Mouse (Mus musculus): ENCODE measurements at regions not wholly inside any gene's neighbourhood (a gene's known extent, or its start where the extent isn't known, plus 50 kb on each side); places are given as distances from the start of the nearest gene placed in this dataset.

DNA sequence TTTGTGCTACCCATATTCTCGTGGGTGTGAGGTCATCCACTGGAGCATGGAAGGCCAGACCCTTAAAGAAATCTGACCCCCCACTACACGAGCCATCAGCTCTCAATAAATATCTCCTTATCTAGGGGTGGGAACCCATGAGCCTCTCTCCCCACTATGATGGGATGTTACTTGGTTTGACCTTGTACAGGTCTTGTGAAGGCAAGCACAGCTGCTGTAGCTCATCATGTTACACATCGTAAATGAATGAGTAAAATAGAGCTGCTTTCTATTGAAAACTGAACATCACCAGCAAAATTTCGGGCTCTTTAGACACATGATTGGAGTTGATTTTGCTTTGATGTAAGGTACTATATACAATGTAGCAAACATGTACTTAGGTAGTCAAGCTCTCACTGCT lies 414.8 kb upstream of the Frg1 start:
- DNase-seq (ENCODE audit: low spot score in 2 of 2) = no peak

DNA sequence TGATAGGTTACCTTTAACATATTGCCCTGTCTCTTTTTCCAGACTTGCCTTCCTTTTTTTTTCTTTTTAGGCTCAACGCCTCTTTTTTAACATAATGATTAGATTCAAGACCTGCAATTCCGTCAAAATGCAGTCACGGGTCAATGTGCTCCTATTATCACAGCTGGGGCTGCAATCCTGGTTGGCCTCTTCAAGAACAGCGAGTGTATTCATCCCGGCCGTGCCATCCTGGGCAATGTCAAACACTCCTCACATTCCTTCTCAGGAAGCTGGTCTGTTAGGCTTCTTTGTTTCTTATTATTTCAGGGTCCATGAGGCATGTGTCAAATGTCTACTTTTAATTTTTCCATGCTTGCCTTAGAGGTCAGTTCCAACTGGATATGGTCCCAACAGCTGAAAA lies 413.5 kb upstream of the Frg1 start:
- DNase-seq (ENCODE audit: low spot score in 2 of 2) = no peak

DNA sequence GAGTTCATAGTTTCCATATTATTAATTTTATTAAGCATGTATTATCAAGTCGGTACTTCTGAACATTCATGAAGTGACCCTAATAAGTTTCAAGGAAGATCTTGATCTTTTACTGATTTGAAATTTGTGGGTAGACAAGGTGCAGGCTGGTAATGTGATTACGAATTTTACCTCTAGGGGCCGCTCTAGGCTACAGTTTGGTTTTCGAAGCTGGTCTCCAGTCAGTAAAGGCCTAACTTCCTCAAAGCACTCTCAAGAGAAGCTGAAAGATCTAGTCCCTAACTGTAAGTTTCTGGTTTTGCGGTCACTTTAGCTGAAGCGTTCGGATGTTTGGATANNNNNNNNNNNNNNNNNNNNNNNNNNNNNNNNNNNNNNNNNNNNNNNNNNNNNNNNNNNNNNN lies 408.1 kb upstream of the Frg1 start:
- DNase-seq (ENCODE audit: low spot score in 2 of 2) = peak; percentile 10 to 42

DNA sequence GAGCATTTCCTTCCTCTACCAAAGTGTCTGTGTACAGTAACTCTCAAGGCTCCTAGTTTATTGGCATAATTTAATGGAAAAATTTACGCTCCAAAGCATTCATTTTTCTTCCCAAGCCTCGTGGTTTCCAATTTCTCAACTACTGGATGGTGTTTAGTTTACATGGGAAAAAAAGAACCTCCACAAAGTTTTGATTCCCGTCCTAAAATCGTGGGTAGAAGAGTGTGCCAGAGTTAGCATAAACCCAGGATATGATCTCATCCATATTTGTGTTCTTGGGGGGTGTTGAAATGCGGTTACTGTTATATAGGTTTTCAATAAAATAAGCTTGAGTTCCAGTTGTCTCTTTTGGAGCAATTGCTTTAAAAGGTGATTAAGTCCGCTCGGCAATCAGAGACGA lies 406.2 kb upstream of the Frg1 start:
- DNase-seq (ENCODE audit: low spot score in 2 of 2) = no peak

DNA sequence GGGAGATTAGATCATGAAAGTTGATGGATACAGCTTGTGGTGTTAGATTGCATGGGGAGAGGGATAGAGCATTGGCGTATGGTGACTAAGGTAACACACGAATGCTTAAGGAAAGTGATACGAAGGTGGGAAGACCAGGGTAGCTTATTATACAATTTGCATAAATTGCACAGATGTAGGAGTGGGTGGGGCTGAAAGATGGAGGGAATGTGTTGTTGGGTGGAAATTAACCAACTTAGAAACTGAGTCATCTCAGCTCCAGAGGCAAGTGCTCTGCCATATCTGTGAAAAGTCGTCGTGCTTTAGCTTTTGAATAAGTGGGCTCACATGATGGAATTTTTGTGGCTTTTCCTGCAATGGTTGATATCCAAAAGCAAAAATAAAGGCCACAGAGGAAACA lies 404.8 kb upstream of the Frg1 start:
- DNase-seq (ENCODE audit: low spot score in 2 of 2) = no peak

DNA sequence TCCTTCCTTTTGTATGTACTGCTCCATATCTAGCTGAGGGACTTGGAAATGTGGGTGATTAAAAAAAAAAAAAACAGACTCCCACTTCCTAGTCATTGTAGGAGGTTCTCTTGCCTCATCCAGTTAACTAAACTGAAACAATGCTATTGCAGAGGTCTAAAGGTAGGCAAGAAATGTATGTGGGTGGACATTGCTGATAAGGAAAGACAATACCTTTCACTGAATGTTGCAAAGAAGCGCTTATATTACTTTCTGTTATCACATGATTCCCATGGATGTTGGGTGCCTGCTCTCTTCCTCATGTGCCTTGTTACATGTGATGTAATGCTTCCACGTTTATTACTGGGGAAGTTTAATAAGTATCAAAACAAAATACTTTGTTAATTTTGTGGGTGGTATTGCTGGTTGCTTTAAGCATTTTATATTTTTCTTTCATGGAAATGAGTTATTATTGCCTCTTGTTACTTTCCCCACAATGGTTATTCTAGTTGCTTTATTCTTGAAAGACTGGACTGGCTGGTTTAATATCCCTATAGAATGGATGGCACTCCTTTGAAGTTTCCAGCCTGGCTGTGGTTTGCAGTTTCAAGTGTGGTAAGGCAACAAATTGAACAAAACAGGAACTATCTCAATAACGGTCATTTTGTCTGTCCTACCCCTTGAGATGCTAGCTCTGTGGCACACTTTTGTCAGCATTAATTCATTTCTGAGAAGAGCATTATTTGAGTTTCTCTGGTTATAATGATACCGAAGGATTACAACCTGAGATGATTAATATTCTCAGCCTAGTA lies 403.9 kb upstream of the Frg1 start:
- no peak for DNase-seq (ENCODE audit: low spot score in 2 of 2)

DNA sequence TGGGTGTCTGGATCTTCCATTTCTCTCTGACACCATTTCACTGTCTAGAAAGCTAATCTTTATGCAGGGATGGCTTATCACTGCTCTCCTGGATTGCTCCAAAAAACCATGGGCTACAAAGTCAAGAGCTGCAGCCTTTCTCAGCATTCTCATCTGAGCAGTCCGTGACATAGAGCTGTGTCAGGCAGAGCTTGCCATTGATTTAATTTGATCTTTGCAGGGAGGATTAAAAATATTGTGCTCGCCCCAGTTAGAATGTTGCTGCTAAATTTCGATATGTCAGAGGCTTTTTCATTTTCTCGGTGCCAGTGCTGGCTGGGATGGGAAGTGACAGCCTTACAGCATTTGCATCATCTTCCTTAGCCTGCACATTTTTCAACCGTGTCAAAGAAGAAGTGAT lies 401.7 kb upstream of the Frg1 start:
- no peak for DNase-seq (ENCODE audit: low spot score in 2 of 2)

DNA sequence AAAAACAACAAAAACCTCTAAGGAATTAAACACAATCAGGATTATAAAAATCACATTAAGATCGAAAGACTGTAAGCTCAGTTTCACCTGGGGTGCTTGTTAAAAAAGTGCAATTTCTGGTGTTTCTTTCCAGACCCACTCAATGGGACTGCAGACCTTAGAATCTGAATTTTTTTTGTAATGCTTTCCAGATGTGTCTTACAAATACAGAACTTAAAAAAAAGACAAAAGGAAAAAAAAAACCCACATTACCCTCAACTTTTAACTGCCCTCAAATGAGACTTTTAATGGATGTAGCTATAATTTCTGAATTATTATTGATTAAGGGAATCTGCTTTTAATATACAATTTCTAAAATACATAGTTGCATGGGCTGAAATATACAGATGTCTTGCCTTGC lies 401.2 kb upstream of the Frg1 start:
- no peak for DNase-seq (ENCODE audit: low spot score in 2 of 2)

DNA sequence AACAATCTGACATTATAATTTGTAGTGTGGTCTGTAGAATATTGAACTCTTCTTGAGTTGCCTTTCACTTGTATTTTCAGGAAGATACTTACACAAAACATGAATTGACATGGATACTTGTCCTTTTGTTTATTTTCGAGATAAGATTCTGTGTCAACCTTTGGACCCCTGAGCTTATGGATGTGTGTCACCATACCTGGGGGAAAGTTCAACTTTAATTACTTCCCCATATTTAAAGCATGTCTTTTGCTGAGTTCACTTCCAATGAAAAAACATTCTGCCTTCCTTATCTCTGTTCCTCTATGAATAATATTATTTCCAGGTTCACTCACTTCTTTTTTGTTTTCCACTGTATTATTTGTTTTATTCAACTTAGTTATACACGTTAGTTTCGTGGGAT lies 398.4 kb upstream of the Frg1 start:
- no peak for DNase-seq (ENCODE audit: low spot score in 2 of 2)

DNA sequence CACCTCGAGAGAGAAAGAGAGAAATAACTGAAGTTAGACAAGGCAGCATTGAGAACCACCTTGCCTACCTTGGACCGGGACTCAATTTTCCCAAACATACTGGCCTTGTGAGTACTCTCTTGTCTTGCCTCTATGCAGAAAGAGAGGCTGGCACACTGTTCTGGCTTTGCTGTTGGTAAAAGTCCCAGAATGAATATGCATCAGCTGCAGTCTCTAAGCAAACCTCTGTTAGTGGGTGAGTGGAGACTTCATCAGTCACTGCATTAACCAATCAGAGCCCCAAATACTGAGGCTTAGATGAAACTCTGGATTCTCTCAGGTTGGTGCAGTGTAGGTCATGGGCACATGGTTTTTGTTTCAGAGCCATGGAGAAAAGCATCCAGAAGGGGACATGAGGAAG lies 378.8 kb upstream of the Frg1 start:
- no peak for DNase-seq (ENCODE audit: low spot score in 2 of 2)

DNA sequence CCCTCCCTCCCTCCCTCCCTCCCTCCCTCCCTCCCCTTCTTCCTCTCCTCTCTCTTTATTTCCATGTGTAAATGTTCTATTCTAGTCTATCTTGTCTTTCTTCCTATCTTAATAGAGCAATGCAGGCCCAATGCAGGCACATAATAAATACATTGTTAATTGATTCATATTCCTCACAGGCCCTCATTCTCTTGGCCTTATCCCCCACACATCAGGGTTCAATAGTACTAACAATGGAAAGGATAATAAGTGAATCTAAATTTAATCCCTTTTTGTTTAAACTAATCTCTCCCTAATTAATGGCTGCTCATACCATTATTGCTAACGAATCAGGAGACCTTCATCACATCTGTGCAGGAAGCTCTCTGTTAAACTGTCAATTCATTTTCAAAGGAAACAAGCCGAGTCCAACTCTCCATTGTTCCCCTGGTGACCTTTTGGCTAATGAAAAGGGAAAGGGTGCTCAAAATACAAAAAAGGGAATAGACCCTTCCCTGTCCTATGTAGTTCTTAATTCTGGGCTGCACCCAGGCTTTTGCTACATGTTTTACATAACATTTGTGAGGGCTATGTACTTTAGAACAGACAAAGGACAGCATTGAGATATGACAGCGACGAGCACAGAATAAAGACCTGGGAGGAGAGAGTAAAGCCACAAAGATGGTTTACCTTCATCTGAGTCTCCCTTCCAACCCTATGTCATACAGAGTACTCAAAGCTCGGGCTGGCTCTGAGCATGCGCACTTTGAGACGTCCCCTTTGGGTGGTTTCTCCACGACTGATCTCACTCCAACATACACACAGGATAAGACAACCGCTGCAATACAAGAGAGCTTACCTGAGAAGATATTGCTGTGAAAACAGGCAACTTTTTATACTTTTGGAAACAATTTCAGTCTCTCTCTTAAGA lies 370.3 kb upstream of the Frg1 start:
- no peak for DNase-seq (ENCODE audit: low spot score in 2 of 2)

DNA sequence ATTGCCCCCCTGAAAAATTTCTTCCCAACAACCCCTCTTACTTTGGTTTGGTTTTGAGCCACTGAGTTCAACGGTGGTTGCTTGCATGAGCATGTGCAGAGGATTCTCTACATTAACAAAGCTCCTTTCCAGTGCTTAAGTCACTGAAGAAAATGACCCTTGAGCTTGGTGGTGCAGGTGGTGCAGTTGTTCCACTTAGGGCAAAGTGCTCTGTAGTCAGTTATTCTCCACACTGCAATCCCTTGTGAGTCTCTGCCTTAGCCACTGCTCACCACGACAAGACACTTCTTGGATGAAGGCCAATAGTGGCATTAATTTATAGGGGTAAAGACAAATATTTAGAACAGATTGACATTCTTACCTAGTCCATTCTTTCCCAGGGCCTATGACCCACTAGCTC lies 369.1 kb upstream of the Frg1 start:
- no peak for DNase-seq (ENCODE audit: low spot score in 2 of 2)

DNA sequence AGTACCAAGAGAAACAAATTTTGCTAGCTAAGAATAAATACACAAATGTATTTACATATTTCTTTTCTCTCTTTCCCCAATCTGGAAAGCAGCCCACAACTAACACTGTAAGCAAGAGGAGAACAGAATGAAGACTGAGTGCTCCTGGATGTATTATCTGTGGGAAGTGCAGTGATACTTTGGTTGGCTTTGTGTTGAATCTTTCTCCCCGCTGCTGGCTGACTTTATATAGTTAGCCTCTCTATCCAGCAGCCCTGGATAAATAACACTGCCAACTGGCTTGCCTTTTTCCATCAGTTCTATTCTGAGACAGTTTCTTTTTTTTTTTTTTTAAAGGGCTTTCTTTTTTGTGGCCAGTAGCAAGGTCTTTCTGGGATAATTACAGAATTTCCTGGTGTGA lies 366.0 kb upstream of the Frg1 start:
- DNase-seq (ENCODE audit: low spot score in 2 of 2) = no peak

DNA sequence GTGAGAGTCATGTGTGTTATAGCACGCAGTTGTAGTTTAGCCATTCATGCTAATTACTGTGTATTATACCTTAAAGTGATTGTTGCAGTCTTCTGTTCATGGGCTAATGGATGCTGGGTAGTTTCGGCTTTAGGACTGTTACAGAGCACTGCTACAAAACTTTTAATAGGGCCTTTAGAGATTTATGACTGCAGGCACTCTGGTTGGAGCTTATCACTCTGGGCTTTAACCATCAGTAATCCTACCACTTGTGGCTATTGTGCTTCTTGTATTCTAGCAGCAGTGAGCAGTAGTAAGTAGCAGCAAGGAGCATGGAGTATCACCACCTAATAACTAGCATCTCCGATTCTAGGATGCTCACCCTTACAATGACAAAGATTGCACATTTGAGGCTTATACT lies 362.6 kb upstream of the Frg1 start:
- no peak for DNase-seq (ENCODE audit: low spot score in 2 of 2)

DNA sequence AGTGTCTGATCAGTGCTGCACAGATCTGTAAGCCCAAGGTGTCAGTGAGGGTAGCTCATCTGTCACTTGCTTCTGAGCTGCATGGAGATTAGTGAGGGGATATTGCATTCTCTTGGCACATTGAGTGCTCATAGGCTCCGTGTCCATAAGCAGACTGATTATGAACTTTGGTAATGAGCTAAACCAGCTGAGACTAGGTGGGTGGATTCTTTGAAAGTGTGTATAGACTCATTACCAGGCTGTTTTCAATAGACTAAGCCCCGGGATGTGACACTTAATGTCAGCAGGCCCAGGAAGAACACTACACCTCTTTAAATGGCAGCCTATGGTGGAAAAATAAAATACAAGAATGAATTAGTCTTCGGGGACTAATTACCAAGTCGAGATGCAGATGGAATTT lies 354.9 kb upstream of the Frg1 start:
- no peak for DNase-seq (ENCODE audit: low spot score in 2 of 2)

DNA sequence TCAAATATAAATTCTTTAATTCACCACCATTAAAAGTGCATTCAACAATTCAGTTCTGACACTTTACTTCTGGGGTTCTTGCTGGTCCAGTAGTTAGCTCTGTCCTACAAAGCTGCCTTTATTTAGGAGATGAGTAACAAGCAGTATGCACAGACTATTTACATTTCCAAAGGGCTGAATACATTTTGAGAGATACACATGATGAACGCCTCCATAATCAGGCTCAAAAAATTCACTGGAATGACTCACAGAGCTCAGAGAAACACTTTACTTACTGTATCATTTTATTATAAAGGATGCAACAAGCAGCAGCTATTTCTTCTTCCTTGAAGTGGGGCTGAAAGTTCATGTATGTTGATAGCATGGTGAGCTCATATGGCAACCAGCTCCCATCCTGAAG lies 336.6 kb upstream of the Frg1 start:
- no peak for DNase-seq (ENCODE audit: low spot score in 2 of 2)

DNA sequence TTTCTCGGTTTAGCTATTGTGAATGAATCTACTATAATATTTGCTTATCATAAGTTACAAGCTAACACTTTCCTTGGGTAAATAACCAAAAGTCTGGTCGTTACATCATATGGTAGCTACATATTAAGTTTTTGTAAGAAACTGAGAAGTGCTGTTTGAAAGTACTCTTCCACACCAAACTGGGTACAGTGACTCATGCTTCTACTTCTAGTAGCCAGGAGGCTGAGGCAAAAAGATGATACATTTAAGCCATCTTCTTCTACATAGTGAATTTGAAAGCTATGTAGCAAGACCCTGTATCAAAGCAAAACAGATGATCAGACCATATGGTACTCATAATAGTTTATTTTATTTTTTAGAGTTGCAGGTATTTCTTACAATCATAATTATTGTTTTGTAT lies 335.8 kb upstream of the Frg1 start:
- no peak for DNase-seq (ENCODE audit: low spot score in 2 of 2)

DNA sequence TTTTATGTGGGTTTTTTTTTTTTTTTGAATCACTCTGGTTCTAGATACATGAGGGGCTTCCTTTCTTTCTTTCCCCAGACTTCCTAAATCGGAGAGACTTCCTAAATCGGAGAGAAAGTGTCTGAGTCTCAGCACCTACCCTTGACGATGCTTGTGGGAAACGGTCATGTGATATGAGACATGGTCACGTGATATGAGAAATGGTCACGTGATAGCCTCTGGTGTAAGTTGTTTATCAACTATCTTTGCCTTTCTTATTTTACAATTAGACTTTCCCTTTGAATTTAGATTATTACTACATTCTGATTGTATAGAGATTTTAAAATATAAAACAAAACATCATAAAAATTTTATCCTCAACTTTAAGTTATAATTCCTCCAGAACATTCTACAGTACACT lies 330.1 kb upstream of the Frg1 start:
- no peak for DNase-seq (ENCODE audit: low spot score in 2 of 2)

DNA sequence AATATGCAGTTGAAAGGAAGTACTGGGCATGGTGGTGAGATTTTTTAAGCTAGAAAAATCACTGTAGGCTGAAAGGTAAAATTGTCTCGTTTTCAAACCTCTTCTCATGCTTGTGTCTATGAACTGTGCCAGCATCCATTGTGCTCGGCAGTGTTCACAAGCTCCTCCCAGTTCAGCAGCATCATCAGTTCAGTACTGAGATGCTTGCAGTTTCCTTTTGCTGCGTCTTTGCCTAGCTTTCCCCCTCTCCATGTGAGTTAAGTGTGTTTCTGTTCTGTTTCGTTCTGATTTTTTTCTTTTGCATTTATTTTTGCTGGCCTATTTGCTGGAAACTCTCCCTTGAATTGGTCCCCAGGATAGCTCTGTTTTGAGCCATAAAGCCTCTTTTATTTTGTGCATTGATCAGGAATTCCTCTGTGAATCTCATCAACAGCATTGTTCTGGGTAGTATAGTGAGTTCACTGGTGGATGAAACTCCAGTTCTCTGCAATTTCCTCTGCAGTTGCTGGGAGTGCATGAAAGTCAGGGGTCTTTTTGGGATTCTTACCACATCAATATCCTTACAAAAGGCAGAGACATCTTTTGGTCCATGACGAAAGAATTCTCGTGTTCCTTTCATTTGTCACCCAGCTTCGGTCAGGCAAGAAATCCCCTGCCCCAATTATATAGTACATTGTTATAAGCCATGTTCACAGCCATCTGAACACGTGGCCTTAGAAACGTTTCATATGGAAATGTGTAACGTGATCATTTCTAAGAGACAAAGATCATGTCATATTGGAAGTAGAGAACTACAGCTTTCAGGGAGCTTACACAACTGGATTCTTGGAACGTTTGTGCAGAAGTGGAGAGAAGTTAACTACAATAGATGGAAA lies 326.2 kb upstream of the Frg1 start:
- no peak for DNase-seq (ENCODE audit: low spot score in 2 of 2)

DNA sequence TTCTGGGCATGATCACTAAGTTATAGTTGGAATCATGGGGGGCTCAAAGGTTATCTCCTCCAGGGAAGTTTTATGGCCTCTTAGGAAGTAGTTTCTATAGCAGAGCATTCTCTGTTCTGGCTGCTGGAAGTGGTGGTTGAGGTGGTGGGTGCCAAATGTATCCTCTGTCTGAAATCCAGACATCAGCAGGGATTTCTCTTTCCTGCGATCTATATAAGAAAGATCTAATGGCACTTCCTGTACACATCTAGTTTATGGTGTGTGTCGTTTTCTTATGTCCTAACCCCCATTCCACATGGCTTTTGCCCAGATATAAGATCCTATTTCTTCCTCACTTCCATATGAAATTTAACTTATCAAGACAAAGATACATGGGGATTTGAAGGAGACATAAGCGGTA lies 300.1 kb upstream of the Frg1 start:
- no peak for DNase-seq (ENCODE audit: low spot score in 2 of 2)

DNA sequence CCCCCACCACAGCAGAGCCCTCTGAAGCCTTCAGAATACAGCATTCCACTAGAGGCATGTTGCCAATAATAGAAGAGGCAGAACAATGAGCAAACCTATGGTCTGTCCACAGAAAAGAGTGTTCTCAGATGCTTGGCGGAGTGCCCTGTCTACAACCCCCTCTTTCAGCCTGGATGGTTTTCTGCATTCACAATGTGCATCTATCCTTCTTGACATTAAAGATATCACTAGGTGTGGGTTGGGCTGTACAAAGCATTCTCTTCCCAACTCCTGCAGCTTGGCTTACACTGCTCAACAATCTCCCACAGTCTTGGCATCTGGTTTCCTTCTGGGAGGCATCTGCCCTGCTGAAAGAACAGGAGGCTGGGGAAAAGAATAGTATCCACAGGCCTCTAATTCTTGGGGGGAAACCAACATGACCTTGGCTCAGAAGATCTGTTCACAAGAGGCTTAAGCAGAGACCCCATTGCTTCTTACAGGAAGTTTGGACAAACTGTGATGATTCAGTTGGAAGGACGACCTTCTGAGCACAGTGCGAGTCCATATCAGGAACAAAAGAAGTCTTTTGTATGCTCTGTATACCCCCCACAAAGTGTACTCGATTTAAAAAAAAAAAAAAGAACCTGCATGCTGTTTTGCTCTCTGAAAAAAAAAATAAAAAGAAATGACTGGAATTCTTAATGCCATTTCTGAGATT lies 296.9 kb upstream of the Frg1 start:
- DNase-seq (ENCODE audit: low spot score in 2 of 2) = peak; percentile 7 to 14
